Mouse (Mus musculus): ENCODE measurements around the gene Renbp.

The Renbp gene

GRCm38 (mm10) chrX:73921285-73921822 is 9.3 kb downstream of the Renbp start:
- no peak for DNase-seq (ENCODE audit: low spot score in 2 of 2)

GRCm38 (mm10) chrX:73918631-73919030 is 12.0 kb downstream of the Renbp start:
- DNase-seq (ENCODE audit: low spot score in 2 of 2), result no peak

GRCm38 (mm10) chrX:73916945-73917344 is 13.7 kb downstream of the Renbp start:
- no peak for DNase-seq (ENCODE audit: low spot score in 2 of 2)

DNA sequence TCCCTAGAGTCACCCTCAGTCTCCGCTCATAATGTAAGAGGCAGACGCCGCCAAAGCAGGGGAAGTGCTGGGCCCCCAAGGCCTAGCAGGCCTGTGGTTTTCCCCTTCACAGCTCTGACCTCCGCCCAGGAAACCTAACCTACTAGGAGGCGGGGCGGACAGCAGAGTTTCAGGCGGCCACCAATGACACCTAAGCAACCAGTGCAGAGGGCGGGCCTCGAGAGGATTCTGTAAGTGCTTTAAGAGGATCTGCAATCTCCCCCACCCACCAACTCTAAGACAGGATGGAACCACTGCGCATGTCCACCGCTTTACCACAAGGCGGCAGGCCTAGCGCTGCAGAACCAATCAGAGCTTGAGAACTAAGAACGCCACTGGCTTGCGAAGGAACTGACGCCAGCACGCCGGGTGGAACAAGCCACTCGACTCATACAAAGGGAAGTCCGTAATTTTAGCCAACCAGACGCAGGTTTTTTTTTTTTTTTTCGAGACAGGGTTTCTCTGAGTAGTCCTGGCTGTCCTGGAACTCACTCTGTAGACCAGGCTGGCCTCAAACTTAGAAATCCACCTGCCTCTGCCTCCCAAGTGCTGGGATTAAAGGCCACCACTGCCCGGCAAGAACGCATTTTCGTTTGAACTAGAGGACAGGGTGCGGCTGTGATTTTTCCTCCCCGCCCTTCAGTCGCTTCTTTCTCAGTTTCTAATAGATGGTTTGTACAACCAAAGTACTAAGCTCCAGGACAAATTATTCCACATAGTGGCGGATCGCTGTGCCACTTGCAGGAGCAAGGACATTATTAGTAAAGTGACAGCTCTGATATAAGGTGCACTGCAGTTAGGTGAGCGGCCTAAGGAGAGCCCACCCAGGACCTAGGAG is 15.6 kb downstream of the Renbp start:
- peak; percentile 74 to 86 for DNase-seq (ENCODE audit: low spot score in 2 of 2)

DNA sequence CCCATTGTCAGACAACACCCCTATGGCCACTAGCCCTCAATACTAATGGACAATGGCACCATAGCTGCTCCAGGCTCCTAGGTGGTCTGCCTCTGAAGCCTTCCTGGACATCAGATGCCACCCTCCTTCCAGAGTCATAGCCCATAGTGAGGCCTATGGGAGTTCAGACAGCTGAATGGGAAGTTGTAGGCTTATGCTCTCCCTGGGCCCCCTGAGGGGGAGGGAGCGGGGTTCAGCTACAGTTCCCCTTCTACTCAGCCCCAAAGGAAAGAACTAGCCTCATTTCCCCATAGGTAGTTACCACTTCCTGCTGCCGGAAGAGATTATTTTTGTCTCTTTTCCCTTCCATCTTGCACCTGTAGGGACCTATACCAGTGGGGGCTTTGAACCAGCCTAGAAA is 19.1 kb downstream of the Renbp start:
- DNase-seq (ENCODE audit: low spot score in 2 of 2), result no peak

DNA sequence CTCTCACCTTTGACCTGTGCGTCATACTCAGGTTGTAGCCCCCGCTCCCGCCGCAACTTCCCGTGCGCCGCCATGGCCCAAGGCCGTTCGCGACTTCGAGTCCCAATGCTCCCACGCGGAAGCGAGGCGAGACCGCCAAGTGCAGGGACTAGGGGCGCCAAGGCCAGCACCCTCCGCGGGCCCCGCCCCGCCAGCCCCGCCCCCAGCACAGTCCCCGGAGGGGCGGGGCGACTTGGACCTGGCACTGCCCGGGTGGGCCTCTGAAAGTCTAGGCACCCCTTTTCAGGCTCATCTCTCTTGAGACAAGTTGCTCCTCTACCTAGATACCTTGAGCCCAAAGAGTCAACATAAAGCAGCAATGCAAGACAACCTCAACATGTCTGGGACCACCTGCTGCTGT is 19.5 kb downstream of the Renbp start:
- no peak for DNase-seq (ENCODE audit: low spot score in 2 of 2)

GRCm38 (mm10) chrX:73910451-73910850 is 20.2 kb downstream of the Renbp start:
- DNase-seq (ENCODE audit: low spot score in 2 of 2), result no peak

- no peak for DNase-seq (ENCODE audit: low spot score in 2 of 2)
Observed at GRCm38 (mm10) chrX:73910049-73910448, 20.6 kb downstream of the Renbp start.

GRCm38 (mm10) chrX:73897959-73898358 is 32.7 kb downstream of the Renbp start:
- no peak for DNase-seq (ENCODE audit: low spot score in 2 of 2)

DNA sequence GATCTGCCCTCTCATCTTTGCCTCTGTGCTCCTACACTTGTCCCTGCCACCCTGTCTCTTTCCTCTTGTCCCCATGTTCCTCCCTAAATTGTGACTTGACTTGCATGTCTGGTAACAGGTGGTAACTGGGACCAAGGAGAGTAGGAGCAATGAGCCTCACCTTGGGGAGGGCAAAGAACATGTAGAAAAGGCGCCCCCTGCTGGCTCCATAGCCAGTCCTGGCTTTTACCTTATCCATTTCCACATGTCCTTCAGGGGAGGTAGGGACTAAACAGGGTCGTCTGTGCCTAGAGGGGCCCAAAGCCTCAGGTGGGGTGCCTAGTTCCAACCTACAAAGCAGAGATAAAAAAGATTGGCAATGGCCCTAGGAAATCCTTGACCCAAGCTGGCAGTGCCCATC is 34.9 kb downstream of the Renbp start, which contains the start of gene L1cam:
Gene L1cam (minus strand): TSS at position 387 of the 400 bp plus-strand sequence.
- DNase-seq (ENCODE audit: low spot score in 2 of 2), result peak; percentile 35 to 51

DNA sequence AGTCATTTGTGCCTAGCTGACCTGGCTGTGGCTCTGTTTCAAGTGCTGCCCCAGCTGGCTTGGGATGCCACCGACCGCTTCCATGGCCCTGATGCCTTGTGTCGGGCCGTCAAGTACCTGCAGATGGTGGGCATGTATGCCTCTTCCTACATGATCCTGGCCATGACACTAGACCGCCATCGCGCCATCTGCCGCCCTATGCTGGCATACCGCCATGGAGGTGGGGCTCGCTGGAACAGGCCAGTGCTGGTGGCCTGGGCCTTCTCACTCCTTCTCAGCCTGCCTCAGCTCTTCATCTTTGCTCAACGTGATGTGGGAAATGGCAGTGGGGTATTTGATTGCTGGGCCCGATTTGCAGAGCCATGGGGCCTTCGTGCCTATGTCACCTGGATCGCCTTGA is 37.8 kb downstream of the Renbp start:
- DNase-seq (ENCODE audit: low spot score in 2 of 2), result no peak

DNA sequence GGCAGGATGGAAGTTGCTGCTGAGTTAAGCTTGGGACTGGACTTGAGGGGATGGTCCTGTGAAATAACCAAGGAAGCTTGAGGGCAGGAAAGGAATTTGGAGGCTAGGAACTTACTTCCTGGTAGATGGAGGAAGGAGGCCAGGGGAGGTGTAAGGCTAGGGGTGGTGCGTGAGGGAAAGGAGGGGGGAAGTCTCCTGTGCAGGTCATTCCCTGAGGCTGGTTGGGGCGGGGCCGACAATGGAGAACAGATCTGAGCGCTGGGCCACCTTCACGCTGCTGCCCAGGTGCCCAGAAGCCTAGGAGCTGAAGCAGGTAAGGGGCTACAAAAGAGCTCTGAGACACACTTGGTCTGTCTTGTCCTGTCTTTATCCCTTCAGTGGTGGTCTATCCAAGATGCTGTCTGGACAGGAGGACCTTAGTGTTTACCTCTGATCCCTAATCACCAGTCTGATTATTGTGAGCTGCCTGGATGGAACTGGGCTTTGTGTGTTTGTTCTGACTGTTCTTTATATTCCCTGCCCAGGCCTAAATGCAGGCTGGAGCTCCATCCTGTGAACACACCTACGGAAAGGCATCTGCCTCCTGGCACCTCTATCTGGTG is 39.0 kb downstream of the Renbp start, which contains the start of gene Avpr2:
Gene Avpr2 (plus strand): TSS at position 552 of the 602 bp plus-strand sequence.
- DNase-seq (ENCODE audit: low spot score in 2 of 2), result no peak

DNA sequence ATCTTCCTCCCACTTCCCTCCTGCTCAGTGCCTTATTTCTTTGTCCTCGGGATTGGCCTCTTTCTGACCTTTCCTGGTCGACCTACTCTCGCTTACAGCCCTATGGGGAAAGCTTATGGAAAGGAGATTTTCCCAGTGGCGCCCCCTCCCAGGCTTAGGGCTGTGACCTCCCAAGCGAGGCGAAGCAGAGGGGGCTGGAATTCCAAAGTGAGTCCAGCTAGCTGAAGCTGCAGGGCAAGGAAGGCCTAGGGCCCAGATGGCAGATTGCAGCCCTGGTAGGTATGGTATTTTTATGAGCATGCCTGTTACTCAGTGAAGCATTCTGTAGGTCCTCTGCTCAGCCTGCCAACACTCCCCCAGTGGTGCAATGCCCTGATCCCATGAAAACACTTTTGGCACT is 49.2 kb downstream of the Renbp start:
- DNase-seq (ENCODE audit: low spot score in 2 of 2), result no peak

GRCm38 (mm10) chrX:73881036-73881427 is 49.6 kb downstream of the Renbp start:
- no peak for DNase-seq (ENCODE audit: low spot score in 2 of 2)

DNA sequence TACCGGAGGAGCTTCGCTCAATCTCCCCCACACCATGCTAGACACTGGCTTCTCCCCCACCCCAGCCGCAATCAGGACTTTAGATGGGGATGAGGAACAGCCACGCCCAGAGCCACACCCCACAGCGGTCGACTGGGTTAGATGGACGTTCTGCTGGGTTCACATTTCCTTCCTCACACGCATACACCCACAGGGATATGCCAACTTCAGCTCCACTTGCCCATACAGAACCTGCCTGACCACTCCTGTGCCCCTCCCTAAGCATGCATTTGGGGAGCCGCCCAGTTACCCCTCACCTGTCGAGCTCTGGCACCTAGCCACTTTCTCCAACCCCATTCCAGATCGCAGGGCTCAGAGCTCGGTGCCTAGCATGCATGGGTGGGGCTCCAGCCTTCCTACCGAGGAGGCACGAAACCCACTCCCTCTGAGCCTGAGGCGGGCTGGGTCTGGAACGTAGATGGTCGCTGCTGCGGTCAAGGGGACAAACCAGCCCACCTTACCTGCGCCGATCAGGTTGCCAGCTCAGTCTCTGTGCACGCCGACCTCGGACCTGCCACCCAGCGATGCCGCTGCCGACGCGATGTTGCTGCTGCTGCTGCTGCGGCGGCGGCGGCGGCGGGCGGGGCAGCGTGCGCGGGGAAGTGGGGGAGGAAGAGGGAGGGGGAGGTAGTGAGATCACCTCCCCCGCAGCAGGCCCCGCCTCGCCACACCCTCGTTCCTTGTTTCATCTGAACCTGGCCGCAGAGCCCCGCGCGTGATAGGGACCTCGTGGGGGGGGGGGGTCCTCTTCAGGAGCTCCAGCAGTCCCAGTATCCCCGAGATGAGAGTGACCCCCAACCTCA is 50.2 kb downstream of the Renbp start:
- peak; percentile 42 to 62 for DNase-seq (ENCODE audit: low spot score in 2 of 2)

GRCm38 (mm10) chrX:73877014-73877413 is 53.6 kb downstream of the Renbp start:
- no peak for DNase-seq (ENCODE audit: low spot score in 2 of 2)

DNA sequence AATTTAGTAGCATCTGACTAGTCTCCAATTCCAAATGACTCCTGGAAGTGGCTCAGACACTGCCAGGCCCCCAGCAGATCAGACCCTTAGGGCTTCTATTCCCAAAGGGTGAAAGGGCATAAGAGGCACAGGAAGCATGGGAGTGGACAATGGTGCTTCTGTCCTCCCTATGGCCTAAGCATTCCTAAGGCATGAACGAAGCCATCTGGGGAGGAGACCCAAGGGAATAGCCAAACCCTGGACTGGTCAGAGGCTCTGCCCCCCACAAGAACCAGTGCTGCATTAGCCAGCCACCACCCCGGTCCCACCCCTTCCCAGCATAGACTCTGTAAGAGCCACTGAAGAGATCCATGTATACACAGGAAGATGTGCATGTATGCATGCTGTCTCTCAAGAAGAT is 54.8 kb downstream of the Renbp start:
- no peak for DNase-seq (ENCODE audit: low spot score in 2 of 2)

All from urinary bladder, postnatal 36 days (tissue).